Mouse (Mus musculus) brain, embryonic 18.5 days (tissue): ENCODE results near the gene Kcnma1.

ENCODE experiments used
- DNase-seq: peaks from one replicate; pipeline ENCODE4 v3.0.0-alpha.2; 2012; ENCODE audit warnings: low read depth, low spot score

The Kcnma1 gene

GRCm38 (mm10) chr14:23782845-23783609, 231.3 kb downstream of the Kcnma1 start:
- peak; percentile 28 for DNase-seq

- no peak for DNase-seq
Measured at GRCm38 (mm10) chr14:23774542-23774941, 239.7 kb downstream of the Kcnma1 start.

- DNase-seq: no peak
Measured at GRCm38 (mm10) chr14:23772685-23773084, 241.6 kb downstream of the Kcnma1 start.

- DNase-seq: no peak
Measured at GRCm38 (mm10) chr14:23771794-23772193, 242.5 kb downstream of the Kcnma1 start.

- DNase-seq: no peak
Measured at GRCm38 (mm10) chr14:23762471-23762870, 251.8 kb downstream of the Kcnma1 start.

- no peak for DNase-seq
Measured at GRCm38 (mm10) chr14:23759626-23760025, 254.7 kb downstream of the Kcnma1 start.

GRCm38 (mm10) chr14:23758421-23758820, 255.9 kb downstream of the Kcnma1 start:
- no peak for DNase-seq

- DNase-seq: no peak
Measured at GRCm38 (mm10) chr14:23748011-23748410, 266.3 kb downstream of the Kcnma1 start.

GRCm38 (mm10) chr14:23746976-23747375, 267.3 kb downstream of the Kcnma1 start:
- DNase-seq: no peak

GRCm38 (mm10) chr14:23741531-23741930, 272.8 kb downstream of the Kcnma1 start:
- DNase-seq: no peak

GRCm38 (mm10) chr14:23734200-23734599, 280.1 kb downstream of the Kcnma1 start:
- no peak for DNase-seq

GRCm38 (mm10) chr14:23729377-23729776, 284.9 kb downstream of the Kcnma1 start:
- DNase-seq: no peak

GRCm38 (mm10) chr14:23723701-23724430, 290.4 kb downstream of the Kcnma1 start:
- DNase-seq: no peak

GRCm38 (mm10) chr14:23719246-23719645, 295.0 kb downstream of the Kcnma1 start:
- DNase-seq: no peak

- no peak for DNase-seq
Measured at GRCm38 (mm10) chr14:23718667-23719066, 295.6 kb downstream of the Kcnma1 start.

- no peak for DNase-seq
Measured at GRCm38 (mm10) chr14:23714396-23715131, 299.7 kb downstream of the Kcnma1 start.

- no peak for DNase-seq
Measured at GRCm38 (mm10) chr14:23712891-23713290, 301.4 kb downstream of the Kcnma1 start.

- no peak for DNase-seq
Measured at GRCm38 (mm10) chr14:23710954-23711353, 303.3 kb downstream of the Kcnma1 start.

GRCm38 (mm10) chr14:23706837-23707236, 307.5 kb downstream of the Kcnma1 start:
- DNase-seq: no peak

- no peak for DNase-seq
Measured at GRCm38 (mm10) chr14:23705647-23706046, 308.6 kb downstream of the Kcnma1 start.

- DNase-seq: no peak
Measured at GRCm38 (mm10) chr14:23704303-23704702, 310.0 kb downstream of the Kcnma1 start.

- DNase-seq: no peak
Measured at GRCm38 (mm10) chr14:23696341-23696740, 317.9 kb downstream of the Kcnma1 start.
